Mouse (Mus musculus) cerebellum, postnatal 4 days (tissue): ENCODE data around the gene Gm3460.
"Not testable (repeated sequence)": the region's sequence is repeated elsewhere in the genome, so short reads cannot be mapped to it uniquely, and the experiment has no call there.

Source experiments
- DNase-seq, 2 experiments: peaks; one replicate each; pipeline ENCODE4 v3.0.0; 2022; ENCODE audit warnings: low spot score in 2 of 2, mixed read lengths in 1 of 2

The Gm3460 gene

DNA sequence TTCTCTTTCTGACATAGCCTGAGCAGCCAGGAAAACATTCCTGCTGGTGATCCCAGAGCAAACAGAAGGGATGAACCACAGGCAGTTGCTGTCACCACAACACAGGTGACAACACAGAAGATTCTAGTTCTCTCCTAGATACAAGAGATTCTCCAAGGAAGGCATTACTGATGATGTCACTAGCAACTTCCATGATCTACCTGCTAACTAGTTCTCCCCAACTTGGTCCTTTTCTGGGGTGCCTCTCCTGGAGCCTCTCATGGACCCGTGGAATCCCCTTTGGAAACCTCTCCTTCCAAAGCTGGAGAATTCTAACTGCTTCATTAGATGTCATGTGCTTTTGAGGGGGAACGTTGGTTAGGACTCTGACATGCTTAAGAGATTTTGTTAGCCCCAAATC lies at the start of gene Gm3460:
Gene Gm3460, minus strand, starts transcription at position 101 of the 400 bp plus-strand sequence.
- not testable (repeated sequence) for DNase-seq

DNA sequence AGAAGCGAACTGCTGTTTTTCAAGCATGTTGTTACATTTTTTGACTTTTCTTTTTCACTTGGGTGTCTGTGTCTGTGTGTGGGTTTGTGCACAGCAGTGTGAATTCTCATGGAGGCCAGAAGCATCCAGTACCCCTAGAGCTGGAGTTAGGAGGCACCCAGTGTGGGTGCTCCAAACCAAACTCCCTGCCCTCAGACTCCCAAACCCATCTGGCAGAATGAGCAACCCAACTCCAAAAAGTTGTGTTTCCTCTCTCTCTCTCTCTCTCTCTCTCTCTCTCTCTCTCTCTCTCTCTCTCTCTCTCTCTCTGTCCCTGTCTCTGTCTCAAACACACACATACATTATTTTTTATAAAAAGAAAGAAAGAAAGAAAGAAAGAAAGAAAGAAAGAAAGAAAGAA lies 15.8 kb downstream of the Gm3460 start:
- DNase-seq = peak; percentile 1 to 24

DNA sequence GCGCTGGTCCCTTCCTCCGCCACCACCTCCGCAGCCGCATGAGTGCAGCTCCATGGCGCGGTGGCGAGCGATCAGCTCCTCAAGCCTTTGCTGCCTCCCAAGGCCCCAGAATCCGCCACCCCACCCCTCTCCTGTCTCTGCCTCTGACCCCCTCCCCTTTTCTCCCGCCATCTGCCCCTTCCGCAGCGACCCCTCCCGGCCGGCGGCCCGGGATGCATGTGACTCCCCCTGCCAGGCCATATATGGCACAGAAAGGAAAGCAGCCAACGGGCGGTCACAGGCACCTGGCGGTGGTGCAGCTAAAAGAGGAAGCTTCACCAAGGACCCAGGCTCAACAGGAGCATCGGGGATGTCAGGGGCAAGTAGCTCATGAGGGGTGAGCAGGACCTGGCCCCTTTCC lies 17.2 kb downstream of the Gm3460 start:
- DNase-seq = peak; percentile 27 to 31

DNA sequence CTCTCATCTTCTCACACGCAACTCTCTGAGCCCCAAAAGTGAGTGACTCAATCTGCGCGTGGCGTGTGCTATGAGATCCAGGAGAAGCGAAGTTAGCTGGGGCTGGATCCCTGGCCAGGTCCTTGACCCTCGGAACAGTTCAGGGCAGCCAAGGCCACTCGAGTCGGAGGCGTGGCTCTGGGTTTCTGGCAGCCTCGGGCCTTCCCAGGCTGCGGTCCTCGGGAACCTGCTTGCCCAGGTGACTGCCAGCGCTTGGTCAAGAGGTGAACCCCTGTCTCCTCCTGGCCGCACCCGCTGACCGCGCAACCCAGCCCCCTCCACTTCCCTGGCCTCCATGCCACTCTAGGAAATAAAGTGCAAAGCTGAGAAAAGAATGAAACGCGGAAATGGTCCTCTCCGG lies 17.7 kb downstream of the Gm3460 start:
- DNase-seq = peak in 1 of 2 experiments; percentile 0

DNA sequence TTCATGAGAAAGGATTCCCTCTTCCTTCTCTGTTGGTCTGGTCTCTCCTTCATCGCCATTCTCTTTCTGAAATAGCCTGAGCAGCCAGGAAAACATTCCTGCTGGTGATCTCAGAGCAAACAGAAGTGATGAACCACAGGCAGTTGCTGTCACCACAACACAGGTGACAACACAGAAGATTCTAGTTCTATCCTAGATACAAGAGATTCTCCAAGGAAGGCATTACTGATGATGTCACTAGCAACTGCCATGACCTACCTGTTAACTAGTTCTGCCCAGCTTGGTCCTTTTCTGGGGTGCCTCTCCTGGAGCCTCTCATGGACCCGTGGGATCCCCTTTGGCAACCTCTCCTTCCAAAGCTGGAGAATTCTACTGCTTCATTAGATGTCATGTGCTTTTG lies 31.7 kb downstream of the Gm3460 start, which contains the start of gene Gm3629:
Gene Gm3629, minus strand, starts transcription at position 101 of the 400 bp plus-strand sequence.
- not testable (repeated sequence) for DNase-seq
